Mouse (Mus musculus) cortical plate, adult 2 months (tissue): ENCODE results near the gene Ttll11.

Experiments used
- CTCF ChIP-seq: fragments of 200-500 bp; IDR thresholded peaks from 2 replicates; pipeline ENCODE4 v1.5.1; 2011; ENCODE audit warnings: mild to moderate bottlenecking, control low read depth, low read length; ENCODE audit not compliant: insufficient read depth; ENCODE audit errors: extremely low read depth
- POLR2A ChIP-seq: fragments of 200-500 bp; IDR thresholded peaks from 2 replicates; pipeline ENCODE4 v1.6.1; 2011; ENCODE audit warnings: mild to moderate bottlenecking, low read length, control low read depth; ENCODE audit not compliant: insufficient read depth; ENCODE audit errors: extremely low read depth

- no peak for TF ChIP-seq POLR2A
- no peak for TF ChIP-seq CTCF
Measured at GRCm38 (mm10) chr2:35829136-35829535, 150.6 kb downstream of the Ttll11 start.
